11 mouse cellular contexts compared by ENCODE assay signal in the genomic region with DNA sequence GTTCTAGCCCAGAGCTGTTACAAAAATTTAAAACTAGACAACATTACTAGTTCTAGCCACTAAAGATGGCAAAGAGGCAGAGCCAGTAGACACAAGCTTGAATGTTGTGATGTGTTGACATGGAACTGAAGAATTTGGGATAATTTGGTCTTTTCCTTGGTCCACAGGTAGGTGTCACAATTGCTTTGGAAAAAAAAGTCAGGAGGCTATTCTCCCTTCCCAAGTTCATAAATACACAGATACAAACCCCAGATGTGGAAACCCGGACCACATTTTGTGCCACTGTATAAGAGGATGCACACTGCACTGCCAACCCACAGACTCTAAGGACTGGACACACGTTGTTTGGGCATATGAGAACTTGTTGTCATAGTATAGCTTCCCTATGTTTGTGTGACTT. TPM values are rescaled to one million over a fixed set of nuclear protein-coding genes. Genes with fewer than 3 reads are reported as not detected.
DNase-seq lines count a peak whose midpoint lies in the region; ATAC-seq and TF ChIP-seq lines count a peak whose summit lies in the region.
"Had no signal": no experiment of that assay in that cellular context is flagged by ENCODE, and none has a peak within 500 bp of the region (broad histone marks: within the 10 kb centered on the region; RNA-seq: fewer than 3 reads in every experiment).

No protein-coding gene starts in this region.

- WGBS in heart, embryonic 14.5 days: 49% methylated on average over 2 of the region's 2 CpGs
- WGBS in neural tube, embryonic 11.5 days: 25% methylated on average over 2 of the region's 2 CpGs
- 33% methylated on average over 2 of the region's 2 CpGs for WGBS in limb, embryonic 14.5 days

- peaks cover 2 to 16% of the 10 kb centered on the region in 2 experiments; a peak in 3 of 4 replicates for H3K4me1 ChIP-seq in heart, embryonic 14.5 days (ENCODE audit: control insufficient read depth in 2 of 2, insufficient read depth in 2 of 2, low read length in 2 of 2)
- H3K4me1 ChIP-seq in neural tube, embryonic 11.5 days (ENCODE audit: control insufficient read depth, insufficient read depth, low read length): peaks cover 32% of the 10 kb centered on the region
- peaks cover 4% of the 10 kb centered on the region; the same call in 1 of the 2 replicates for H3K4me1 ChIP-seq in limb, embryonic 14.5 days (ENCODE audit: control insufficient read depth, insufficient read depth, low read length)

- TF ChIP-seq POLR2A in limb, embryonic 14.5 days (IDR thresholded peaks at IDR 0.05; ENCODE audit: borderline replicate concordance, extremely low read depth, insufficient read depth, insufficient read length): no peak

- DNase-seq in heart, postnatal 4 days: no peak
- DNase-seq in neural tube, embryonic 11.5 days (ENCODE audit: low spot score): no peak
- no peak for DNase-seq in neural tube, embryonic 10.5 days (ENCODE audit: extremely low spot score, low spot score)
- DNase-seq in limb, embryonic 14.5 days (ENCODE audit: low spot score): no peak
- DNase-seq in left cerebral cortex, postnatal 36 days (ENCODE audit: low spot score in 2 of 2): no peak
- no peak for DNase-seq in spleen, postnatal 14 days (ENCODE audit: low spot score in 2 of 2)
- DNase-seq: thymus, postnatal 25 days had no signal

- ATAC-seq in heart, embryonic 14.5 days (ENCODE audit: insufficient number of reproducible peaks, insufficient read depth, low FRiP score, low read depth): no peak
- no peak for ATAC-seq in neural tube, embryonic 11.5 days (ENCODE audit: insufficient read depth, low FRiP score, low TSS enrichment)
- no peak for ATAC-seq in limb, embryonic 14.5 days (ENCODE audit: low FRiP score, low read depth)
- ATAC-seq: activated CD4-positive, CD25-positive, alpha-beta regulatory T cell, adult 4 months; liver, embryonic 12.5 days had no signal

- H3K36me3 ChIP-seq in heart, embryonic 14.5 days (ENCODE audit: control insufficient read depth, insufficient read depth, low read length): no peaks in the 10 kb centered on the region
- no peaks in the 10 kb centered on the region; the same call in 1 of the 2 replicates for H3K36me3 ChIP-seq in neural tube, embryonic 11.5 days (ENCODE audit: control insufficient read depth, insufficient read depth, low read length)
- H3K36me3 ChIP-seq in limb, embryonic 14.5 days (ENCODE audit: control insufficient read depth, insufficient read depth, low read length): 0 out of 2 replicates have a peak, but pooled peaks cover 6% of the 10 kb centered on the region
- H3K36me3 ChIP-seq: liver, embryonic 12.5 days had no signal

- peak overlapping the region in 1 of 2 experiments; percentile 70; a peak in 2 of 4 replicates for H3K4me3 ChIP-seq in heart, embryonic 14.5 days (ENCODE audit: control insufficient read depth in 1 of 2, insufficient read depth in 1 of 2, low read depth in 1 of 2, low read length in 2 of 2)
- H3K4me3 ChIP-seq in neural tube, embryonic 11.5 days (ENCODE audit: low read depth, low read length): peak overlapping the region; percentile 69; the same call in 1 of the 2 replicates
- peak overlapping the region; percentile 62 for H3K4me3 ChIP-seq in limb, embryonic 14.5 days (replicated peaks; ENCODE audit: low read length)
- H3K4me3 ChIP-seq: liver, embryonic 12.5 days had no signal

- no peaks in the 10 kb centered on the region for H3K9me3 ChIP-seq in heart, embryonic 14.5 days (ENCODE audit: control insufficient read depth, low read length)
- no peaks in the 10 kb centered on the region for H3K9me3 ChIP-seq in neural tube, embryonic 11.5 days (ENCODE audit: control insufficient read depth, low read length)
- H3K9me3 ChIP-seq in limb, embryonic 14.5 days (ENCODE audit: control insufficient read depth, low read length): no peaks in the 10 kb centered on the region
- H3K9me3 ChIP-seq: liver, embryonic 12.5 days had no signal

- no peak overlapping the region for H3K27ac ChIP-seq in heart, embryonic 14.5 days (replicated peaks in 1 of 2; ENCODE audit: control insufficient read depth in 1 of 2, insufficient read depth in 1 of 2, low read depth in 2 of 2, low read length in 2 of 2)
- no peak overlapping the region for H3K27ac ChIP-seq in neural tube, embryonic 11.5 days (ENCODE audit: low read depth, low read length)
- no peak overlapping the region for H3K27ac ChIP-seq in limb, embryonic 14.5 days (replicated peaks; ENCODE audit: low read depth, low read length)
- H3K27ac ChIP-seq: liver, embryonic 12.5 days had no signal

- H3K4me2 ChIP-seq in heart, embryonic 14.5 days (ENCODE audit: low read length): peak overlapping the region; percentile 92
- H3K4me2 ChIP-seq in neural tube, embryonic 11.5 days (ENCODE audit: low read depth): peak overlapping the region; percentile 87
- H3K4me2 ChIP-seq in limb, embryonic 14.5 days (replicated peaks; ENCODE audit: low read depth, low read length, severe bottlenecking): 0 out of 2 replicates have a peak overlapping the region, but pooled peaks have one; percentile 89
- H3K4me2 ChIP-seq: liver, embryonic 12.5 days had no signal

- H3K27me3 ChIP-seq in heart, embryonic 14.5 days (ENCODE audit: control insufficient read depth, insufficient read depth, low read length): peaks cover 90% of the 10 kb centered on the region
- peaks cover 70% of the 10 kb centered on the region for H3K27me3 ChIP-seq in neural tube, embryonic 11.5 days (ENCODE audit: control insufficient read depth, insufficient read depth, low read length)
- peaks cover 88% of the 10 kb centered on the region for H3K27me3 ChIP-seq in limb, embryonic 14.5 days (ENCODE audit: control insufficient read depth, insufficient read depth, low read length)

- intact Hi-C loops in left cerebral cortex, postnatal 36 days (cut with DNase I): no loop called here

- H3K9ac ChIP-seq in heart, embryonic 14.5 days (ENCODE audit: low read length): 0 out of 2 replicates have a peak overlapping the region, but pooled peaks have one; percentile 81
- H3K9ac ChIP-seq in neural tube, embryonic 11.5 days (ENCODE audit: low read length): no peak overlapping the region
- H3K9ac ChIP-seq in limb, embryonic 14.5 days (ENCODE audit: low read depth, low read length, severe bottlenecking): no peak overlapping the region
- H3K9ac ChIP-seq: liver, embryonic 12.5 days had no signal

RNA-seq across cellular contexts. Expression of a gene that starts 4.5 kb away (rescaled TPM):
- polyA plus RNA-seq in heart, embryonic 14.5 days (2014; fragmentation: Nextera tagmentation; extraction: Ambion mirVana): 11.2 and 13.3 TPM in 2 replicates
- total RNA-seq in heart, postnatal 4 days (2021): 10 to 100 TPM; 12.4 to 15.5 TPM
- polyA plus RNA-seq in neural tube, embryonic 11.5 days (2014; fragmentation: Nextera tagmentation; extraction: Ambion mirVana): 19.6 and 21.9 TPM in 2 replicates
- polyA plus RNA-seq in limb, embryonic 14.5 days (2012; rRNA removed): 56.8 and 57.1 TPM in 2 replicates
- polyA plus RNA-seq in limb, embryonic 14.5 days (2014; fragmentation: Nextera tagmentation; extraction: Ambion mirVana): 27.6 and 37.0 TPM in 2 replicates
- not detected for total RNA-seq in left cerebral cortex, postnatal 36 days (2021)
- total RNA-seq: hematopoietic stem cell, adult 5-6 weeks had no signal
- polyA plus RNA-seq: activated CD4-positive, CD25-positive, alpha-beta regulatory T cell, adult 4 months; liver, embryonic 12.5 days had no signal
